Mouse (Mus musculus) olfactory bulb, adult 2 months (tissue): ENCODE results near the gene Diras1. TPM values are rescaled to one million over a fixed set of nuclear protein-coding genes. Genes with fewer than 3 reads are reported as not detected.
"Not testable (repeated sequence)": the region's sequence is repeated elsewhere in the genome, so short reads cannot be mapped to it uniquely, and the experiment has no call there.

Source experiments
- H3K27ac ChIP-seq: fragments of 200-500 bp; 2 replicates; pipeline ENCODE4 v1.5.1; 2012; ENCODE audit warnings: low read depth, low read length; ENCODE audit not compliant: insufficient read depth
- H3K4me1 ChIP-seq: fragments of 200-500 bp; 2 replicates; pipeline ENCODE4 v1.6.1; 2012; ENCODE audit warnings: low read length; ENCODE audit not compliant: control insufficient read depth, insufficient read depth
- H3K4me3 ChIP-seq: fragments of 200-500 bp; 2 replicates; pipeline ENCODE4 v1.5.1; 2012; ENCODE audit warnings: mild to moderate bottlenecking, low read depth, low read length, moderate library complexity; ENCODE audit not compliant: insufficient read depth
- CTCF ChIP-seq: fragments of 200-500 bp; IDR thresholded peaks from 2 replicates; pipeline ENCODE4 v1.5.1; 2012; ENCODE audit warnings: low read depth, mild to moderate bottlenecking, low read length, moderate library complexity; ENCODE audit not compliant: insufficient read depth
- POLR2A ChIP-seq: fragments of 200-500 bp; IDR thresholded peaks from 2 replicates; pipeline ENCODE4 v1.6.1; 2012; ENCODE audit warnings: mild to moderate bottlenecking, low read depth, low read length, moderate library complexity; ENCODE audit not compliant: insufficient read depth
- WGBS: fragments of 180-500 bp; shearing (Covaris S2); methylation state at CpG from one replicate; pipeline ENCODE4 v1.1.7; 2018; 5-methylcytosine and 5-hydroxymethylcytosine counted together
- polyA plus RNA-seq: library from polyadenylated mRNA; stranded (reverse); fragments of >200 nt; gene quantifications from 2 replicates; pipeline ENCODE4 v1.2.4, GENCODE M21; 2012; ENCODE audit warnings: low replicate concordance; ENCODE audit not compliant: missing spikeins, insufficient read depth, insufficient read length

Gene Diras1
- not detected in 2 replicates for polyA plus RNA-seq

GRCm38 (mm10) chr10:81025639-81026275 is at the start of gene Diras1:
TSS of gene Diras1 (minus strand) at chr10:81025662.
- 44% methylated on average over 12 of the region's 12 CpGs for WGBS
- Histone ChIP-seq H3K4me3 (peak within 1 kb of the TSS; percentile 35), H3K4me1 (peaks cover 46% of the 10 kb centered on the region), H3K27ac (no peak within 1 kb of the TSS)
- TF ChIP-seq POLR2A (no peak), CTCF (no peak)

- Histone ChIP-seq H3K27ac (no peak overlapping the region), H3K4me3 (no peak overlapping the region), H3K4me1 (peaks cover 15% of the 10 kb centered on the region)
- 67% methylated on average over 7 of the region's 7 CpGs for WGBS
- no peak for TF ChIP-seq POLR2A
- peak; percentile 46; the same call in 1 of the 2 replicates for TF ChIP-seq CTCF
These were observed 48.0 kb upstream of the Diras1 start for GRCm38 (mm10) chr10:81073464-81073863.

GRCm38 (mm10) chr10:81072290-81072689 is 46.8 kb upstream of the Diras1 start:
- Histone ChIP-seq H3K4me3 (no peak overlapping the region), H3K27ac (no peak overlapping the region), H3K4me1 (peaks cover 15% of the 10 kb centered on the region)
- WGBS, result 90% methylated on average over 8 of the region's 8 CpGs
- TF ChIP-seq POLR2A, result no peak
- TF ChIP-seq CTCF, result no peak

- peak within 1 kb of the TSS; percentile 76 for H3K4me3 ChIP-seq
- WGBS, result under 1% methylated on average over 35 of the region's 35 CpGs
These were observed 44.4 kb upstream of the Diras1 start, which contains the start of gene Thop1 for GRCm38 (mm10) chr10:81069836-81070235. TSS of gene Thop1 (plus strand) at chr10:81070035.

GRCm38 (mm10) chr10:81068706-81069105 is 43.2 kb upstream of the Diras1 start:
- peaks cover 15% of the 10 kb centered on the region for H3K4me1 ChIP-seq
- H3K4me3 ChIP-seq, result no peak overlapping the region
- no peak overlapping the region for H3K27ac ChIP-seq
- 76% methylated on average over 5 of the region's 5 CpGs for WGBS
- TF ChIP-seq POLR2A (no peak), CTCF (no peak)

More at GRCm38 (mm10) chr10:81069836-81070235, 44.4 kb upstream of the Diras1 start, which contains the start of gene Thop1:
- Histone ChIP-seq H3K4me1 (peaks cover 15% of the 10 kb centered on the region), H3K27ac (no peak within 1 kb of the TSS)
- TF ChIP-seq POLR2A (peak; percentile 93), CTCF (no peak)

GRCm38 (mm10) chr10:81064519-81064918 is 39.1 kb upstream of the Diras1 start:
- not testable (repeated sequence) for H3K4me1 ChIP-seq, H3K4me3 ChIP-seq, H3K27ac ChIP-seq
- 82% methylated on average over 8 of the region's 8 CpGs for WGBS

- WGBS, result 63% methylated on average over 4 of the region's 4 CpGs
- Histone ChIP-seq H3K4me1 (peaks cover 13% of the 10 kb centered on the region), H3K4me3 (no peak overlapping the region), H3K27ac (no peak overlapping the region)
- TF ChIP-seq CTCF, result no peak
- TF ChIP-seq POLR2A, result no peak
These were observed 37.2 kb upstream of the Diras1 start for GRCm38 (mm10) chr10:81062710-81063109.

- Histone ChIP-seq H3K4me3 (peak within 1 kb of the TSS; percentile 73), H3K27ac (no peak within 1 kb of the TSS; the same call in 1 of the 2 replicates), H3K4me1 (peaks cover 39% of the 10 kb centered on the region)
- under 1% methylated on average over 48 of the region's 48 CpGs for WGBS
- TF ChIP-seq POLR2A (peak; percentile 92), CTCF (no peak)
These were observed 34.4 kb upstream of the Diras1 start, which contains the start of gene Sgta for GRCm38 (mm10) chr10:81059603-81060543. TSS of gene Sgta (minus strand) at chr10:81060181.

- no peak overlapping the region for H3K27ac ChIP-seq
- H3K4me3 ChIP-seq, result peak overlapping the region; percentile 73; the same call in 1 of the 2 replicates
- H3K4me1 ChIP-seq, result peaks cover 46% of the 10 kb centered on the region
- 78% methylated on average over 6 of the region's 6 CpGs for WGBS
- TF ChIP-seq POLR2A (no peak), CTCF (no peak)
These were observed 33.4 kb upstream of the Diras1 start for GRCm38 (mm10) chr10:81058896-81059295.
